Mouse (Mus musculus) neural tube, embryonic 15.5 days (tissue): Measurements from ENCODE around the gene Mroh9. TPM values are rescaled to one million over a fixed set of nuclear protein-coding genes. Genes with fewer than 3 reads are reported as not detected.

Experiments
- polyA plus RNA-seq: library from polyadenylated mRNA; unstranded; fragments of >200 nt; fragmentation: Nextera tagmentation; extraction: Ambion mirVana; gene quantifications from 2 replicates; pipeline ENCODE4 v1.2.1, GENCODE M21; 2015

Mroh9 gene
- polyA plus RNA-seq, 1 experiment from 2014 or later = not detected

Other genes with a start within 250 kb of the Mroh9 start
- gene Fmo1, start 219.1 kb downstream of the Mroh9 start, polyA plus RNA-seq = 20.8 and 25.9 TPM in 2 replicates
- 0.27 and 0.42 TPM in 2 replicates for gene Fmo2, start 186.9 kb downstream of the Mroh9 start, polyA plus RNA-seq
- gene Fmo6, start 148.2 kb downstream of the Mroh9 start, polyA plus RNA-seq = 0.14 TPM in 1 of 2 replicates, not detected in the other
- gene Fmo3, start 101.1 kb downstream of the Mroh9 start, polyA plus RNA-seq = not detected in 2 replicates
- gene Prrx1, start 228.0 kb upstream of the Mroh9 start, polyA plus RNA-seq = 4.8 and 6.2 TPM in 2 replicates